Mouse (Mus musculus) neural tube, embryonic 11.5 days (tissue): ENCODE measurements at regions not wholly inside any gene's neighbourhood (a gene's known extent, or its start where the extent isn't known, plus 50 kb on each side); places are given as distances from the start of the nearest gene placed in this dataset.

Experiments
- ATAC-seq: fragments of 200-750 bp; cut with Nextera tagmentation; 2 replicates; pipeline ENCODE4 v1.8.0; 2017; ENCODE audit warnings: moderate number of reproducible peaks, mild to moderate bottlenecking, moderate TSS enrichment, moderate library complexity; ENCODE audit not compliant: insufficient read depth, low FRiP score, low TSS enrichment
- DNase-seq: peaks from one replicate; pipeline ENCODE4 v3.0.0-alpha.2; 2015; ENCODE audit warnings: low spot score
- H3K27ac ChIP-seq: fragments of 300-500 bp; sonication (generic); 2 replicates; pipeline ENCODE4 v1.5.1; 2014; ENCODE audit warnings: low read depth, mild to moderate bottlenecking, low read length
- H3K27me3 ChIP-seq: fragments of 300-500 bp; sonication (generic); 2 replicates; pipeline ENCODE4 v1.6.1; 2014; ENCODE audit warnings: mild to moderate bottlenecking, low read length, mixed read lengths; ENCODE audit not compliant: control insufficient read depth, insufficient read depth
- H3K36me3 ChIP-seq: fragments of 300-500 bp; sonication (generic); 2 replicates; pipeline ENCODE4 v1.6.1; 2014; ENCODE audit warnings: mild to moderate bottlenecking, low read length, moderate library complexity, mixed read lengths; ENCODE audit not compliant: control insufficient read depth, insufficient read depth
- H3K4me1 ChIP-seq: fragments of 300-500 bp; sonication (generic); 2 replicates; pipeline ENCODE4 v1.6.1; 2014; ENCODE audit warnings: low read length, mixed read lengths; ENCODE audit not compliant: control insufficient read depth, insufficient read depth
- H3K4me2 ChIP-seq: fragments of 300-500 bp; sonication (generic); 2 replicates; pipeline ENCODE4 v1.6.1; 2014; ENCODE audit warnings: low read depth, mild to moderate bottlenecking, moderate library complexity
- H3K4me3 ChIP-seq: fragments of 300-500 bp; sonication (generic); 2 replicates; pipeline ENCODE4 v1.5.1; 2014; ENCODE audit warnings: low read depth, low read length
- H3K9ac ChIP-seq: fragments of 300-500 bp; sonication (generic); 2 replicates; pipeline ENCODE4 v1.6.1; 2014; ENCODE audit warnings: mild to moderate bottlenecking, low read length
- H3K9me3 ChIP-seq: fragments of 300-500 bp; sonication (generic); 2 replicates; pipeline ENCODE4 v1.6.1; 2016; ENCODE audit warnings: low read length; ENCODE audit not compliant: control insufficient read depth
- WGBS: fragments of 180-500 bp; shearing (Covaris S2); extraction: QIAGEN DNeasy Blood & Tissue Kit; methylation state at CpG from one replicate; pipeline ENCODE4 v1.1.7; 2014; 5-methylcytosine and 5-hydroxymethylcytosine counted together

GRCm38 (mm10) chr10:55096223-55096622 lies 1010.5 kb upstream of the Msl3l2 start:
- ATAC-seq (no peak), DNase-seq (no peak)
- no peak overlapping the region for H3K4me3 ChIP-seq
- H3K4me1 ChIP-seq = no peaks in the 10 kb centered on the region
- H3K36me3 ChIP-seq = no peaks in the 10 kb centered on the region
- 88% methylated on average over 3 of the region's 3 CpGs for WGBS
- H3K27me3 ChIP-seq = no peaks in the 10 kb centered on the region
- H3K9ac ChIP-seq = no peak overlapping the region
- no peak overlapping the region for H3K27ac ChIP-seq
- H3K4me2 ChIP-seq = no peak overlapping the region
- no peaks in the 10 kb centered on the region for H3K9me3 ChIP-seq

DNA sequence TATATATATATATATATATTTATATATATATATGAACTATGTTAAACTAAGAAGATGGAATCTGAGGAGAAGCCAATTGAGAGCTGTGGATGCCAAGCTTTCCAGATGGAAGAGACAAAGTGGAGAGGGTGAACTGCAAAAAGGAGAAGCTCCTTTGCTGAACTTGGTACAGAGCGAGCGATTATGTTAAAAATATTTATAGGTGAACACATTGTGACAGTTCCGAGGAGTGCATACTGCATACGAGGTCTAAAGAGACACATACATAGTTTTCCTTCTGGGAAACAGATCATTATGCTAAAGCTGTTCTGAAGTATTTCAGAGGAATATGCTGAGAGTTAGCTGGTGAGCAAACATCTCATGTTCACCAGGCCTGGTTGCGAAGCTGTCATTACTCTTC lies 1009.5 kb upstream of the Msl3l2 start:
- Histone ChIP-seq H3K4me3 (no peak overlapping the region), H3K36me3 (no peaks in the 10 kb centered on the region), H3K9ac (no peak overlapping the region), H3K4me2 (no peak overlapping the region), H3K9me3 (no peaks in the 10 kb centered on the region), H3K4me1 (no peaks in the 10 kb centered on the region), H3K27ac (no peak overlapping the region), H3K27me3 (no peaks in the 10 kb centered on the region)
- 84% methylated on average over 5 of the region's 5 CpGs for WGBS
- DNase-seq (no peak), ATAC-seq (no peak)

- DNase-seq = no peak
- Histone ChIP-seq H3K27me3 (no peaks in the 10 kb centered on the region), H3K9me3 (no peaks in the 10 kb centered on the region), H3K9ac (no peak overlapping the region), H3K4me3 (no peak overlapping the region), H3K4me2 (no peak overlapping the region), H3K27ac (no peak overlapping the region), H3K4me1 (no peaks in the 10 kb centered on the region), H3K36me3 (no peaks in the 10 kb centered on the region)
- no peak for ATAC-seq
These were observed 1008.4 kb upstream of the Msl3l2 start for GRCm38 (mm10) chr10:55098278-55098677.

DNA sequence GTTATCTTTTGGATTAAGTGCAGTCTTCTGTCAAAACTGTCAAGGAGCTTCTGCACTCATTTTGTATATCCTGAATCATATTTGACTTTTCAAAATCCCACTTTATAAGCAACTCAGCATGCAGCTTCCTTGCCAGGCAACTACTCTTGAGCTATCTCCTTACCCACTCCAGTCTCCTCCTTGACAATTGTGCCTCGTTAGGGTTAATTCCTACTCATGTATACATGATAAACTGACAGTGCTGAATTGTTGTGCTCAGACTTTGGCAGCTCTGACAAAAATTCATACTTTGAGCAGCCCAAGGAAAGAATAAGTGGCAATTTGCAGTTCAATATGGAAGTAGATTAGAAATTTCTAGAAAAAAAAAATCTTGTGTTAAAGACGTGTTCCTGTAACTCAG lies 994.5 kb upstream of the Msl3l2 start:
- Histone ChIP-seq H3K27ac (no peak overlapping the region), H3K27me3 (no peaks in the 10 kb centered on the region), H3K4me3 (no peak overlapping the region), H3K9me3 (no peaks in the 10 kb centered on the region), H3K4me1 (no peaks in the 10 kb centered on the region), H3K4me2 (no peak overlapping the region), H3K36me3 (no peaks in the 10 kb centered on the region), H3K9ac (no peak overlapping the region)
- WGBS = 89% methylated on average over 2 of the region's 2 CpGs
- ATAC-seq (no peak), DNase-seq (no peak)

- Histone ChIP-seq H3K27ac (no peak overlapping the region), H3K4me1 (no peaks in the 10 kb centered on the region), H3K36me3 (no peaks in the 10 kb centered on the region), H3K4me3 (no peak overlapping the region), H3K9ac (no peak overlapping the region), H3K9me3 (no peaks in the 10 kb centered on the region), H3K4me2 (no peak overlapping the region), H3K27me3 (no peaks in the 10 kb centered on the region)
- DNase-seq = no peak
- ATAC-seq = no peak
- 80% methylated on average over 3 of the region's 3 CpGs for WGBS
These were observed 958.5 kb upstream of the Msl3l2 start for GRCm38 (mm10) chr10:55148190-55148589.

DNA sequence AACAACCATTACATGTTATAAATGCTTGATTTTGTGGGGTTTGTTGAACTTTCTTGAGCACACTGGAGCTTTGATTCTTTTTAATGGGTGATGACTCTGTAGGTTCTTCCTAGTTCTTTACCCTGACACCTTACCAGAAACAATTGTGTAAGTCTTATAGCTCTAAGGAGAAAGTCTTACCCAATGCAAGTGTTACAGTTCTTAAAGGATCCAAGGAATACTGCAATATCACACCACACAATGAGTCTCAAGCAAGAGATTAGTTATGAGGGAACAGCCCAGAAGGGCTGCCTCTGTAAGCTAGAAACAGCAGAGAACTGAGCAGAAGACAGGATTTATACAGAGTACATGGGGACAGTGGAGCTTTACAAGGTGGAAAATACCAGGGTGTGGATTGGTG lies 914.5 kb upstream of the Msl3l2 start:
- no peak overlapping the region for H3K4me2 ChIP-seq
- H3K27me3 ChIP-seq = no peaks in the 10 kb centered on the region
- no peaks in the 10 kb centered on the region for H3K36me3 ChIP-seq
- H3K4me3 ChIP-seq = no peak overlapping the region
- DNase-seq (no peak), ATAC-seq (no peak)
- no peaks in the 10 kb centered on the region for H3K9me3 ChIP-seq
- no peaks in the 10 kb centered on the region for H3K4me1 ChIP-seq
- no peak overlapping the region for H3K27ac ChIP-seq
- H3K9ac ChIP-seq = no peak overlapping the region

DNA sequence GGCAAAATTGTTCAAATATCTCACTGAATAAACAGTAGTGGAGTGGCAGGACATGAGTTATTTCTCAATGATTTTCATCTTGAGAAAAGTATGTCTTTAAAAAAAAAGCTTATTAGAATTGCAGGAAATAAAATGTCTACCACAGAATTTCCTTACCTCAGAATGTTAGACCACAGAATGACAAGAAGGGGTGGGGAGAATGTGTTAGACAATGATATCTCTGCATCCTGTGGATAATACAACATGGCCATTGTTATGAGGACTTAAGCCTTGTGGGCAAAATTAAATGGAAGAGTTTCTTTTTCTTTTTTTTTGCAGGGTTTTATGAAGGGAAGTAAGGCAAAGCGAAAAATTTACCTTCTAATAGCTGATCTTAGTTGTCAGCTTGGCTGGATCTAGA lies 912.6 kb upstream of the Msl3l2 start:
- no peak overlapping the region for H3K4me3 ChIP-seq
- H3K27ac ChIP-seq = no peak overlapping the region
- no peak for DNase-seq
- no peaks in the 10 kb centered on the region for H3K36me3 ChIP-seq
- no peaks in the 10 kb centered on the region for H3K4me1 ChIP-seq
- no peak overlapping the region for H3K4me2 ChIP-seq
- ATAC-seq = no peak
- 86% methylated on average over 1 of the region's 1 CpGs for WGBS
- H3K9me3 ChIP-seq = no peaks in the 10 kb centered on the region
- H3K27me3 ChIP-seq = no peaks in the 10 kb centered on the region
- H3K9ac ChIP-seq = no peak overlapping the region

GRCm38 (mm10) chr10:55195266-55195665 lies 911.5 kb upstream of the Msl3l2 start:
- Histone ChIP-seq H3K4me3 (no peak overlapping the region), H3K27me3 (no peaks in the 10 kb centered on the region), H3K9me3 (no peaks in the 10 kb centered on the region), H3K4me2 (no peak overlapping the region), H3K27ac (no peak overlapping the region), H3K36me3 (no peaks in the 10 kb centered on the region), H3K9ac (no peak overlapping the region), H3K4me1 (no peaks in the 10 kb centered on the region)
- WGBS = 80% methylated on average over 3 of the region's 3 CpGs
- no peak for DNase-seq
- ATAC-seq = no peak

GRCm38 (mm10) chr10:55237156-55237555 lies 869.6 kb upstream of the Msl3l2 start:
- Histone ChIP-seq H3K27me3 (no peaks in the 10 kb centered on the region), H3K27ac (no peak overlapping the region), H3K9ac (no peak overlapping the region), H3K4me3 (no peak overlapping the region), H3K9me3 (no peaks in the 10 kb centered on the region), H3K4me2 (no peak overlapping the region), H3K36me3 (no peaks in the 10 kb centered on the region), H3K4me1 (no peaks in the 10 kb centered on the region)
- ATAC-seq = no peak
- DNase-seq = no peak
